Mouse (Mus musculus) mesoderm, embryonic 11.5 days (tissue): ENCODE results near the gene Sugp2.

Experiments
- DNase-seq: peaks from one replicate; pipeline ENCODE4 v3.0.0-alpha.2; 2012; ENCODE audit warnings: low read depth, low spot score

Gene Sugp2

GRCm38 (mm10) chr8:70220911-70221310 lies 13.1 kb upstream of the Sugp2 start:
- no peak for DNase-seq

- DNase-seq = no peak
Measured at GRCm38 (mm10) chr8:70222041-70222440, 12.0 kb upstream of the Sugp2 start.

GRCm38 (mm10) chr8:70223341-70223740 lies 10.7 kb upstream of the Sugp2 start:
- DNase-seq = no peak

GRCm38 (mm10) chr8:70227997-70228396 lies 6.0 kb upstream of the Sugp2 start:
- peak; percentile 14 for DNase-seq

- DNase-seq = no peak
Measured at GRCm38 (mm10) chr8:70230837-70231236, 3.2 kb upstream of the Sugp2 start.

GRCm38 (mm10) chr8:70233606-70234005 lies 420 bp upstream of the Sugp2 start:
- DNase-seq = no peak

GRCm38 (mm10) chr8:70234781-70235128 lies 729 bp downstream of the Sugp2 start:
- DNase-seq = no peak

- no peak for DNase-seq
Measured at GRCm38 (mm10) chr8:70237842-70238241, 3.8 kb downstream of the Sugp2 start.

- peak; percentile 4 for DNase-seq
Measured at GRCm38 (mm10) chr8:70240642-70241041, 6.6 kb downstream of the Sugp2 start.

GRCm38 (mm10) chr8:70246622-70247021 lies 12.6 kb downstream of the Sugp2 start:
- no peak for DNase-seq

- no peak for DNase-seq
Measured at GRCm38 (mm10) chr8:70247841-70248240, 13.8 kb downstream of the Sugp2 start.

- DNase-seq = no peak
Measured at GRCm38 (mm10) chr8:70254628-70255027, 20.6 kb downstream of the Sugp2 start.

- DNase-seq = no peak
Measured at GRCm38 (mm10) chr8:70257456-70257855, 23.4 kb downstream of the Sugp2 start.

GRCm38 (mm10) chr8:70258600-70258999 lies 24.6 kb downstream of the Sugp2 start:
- DNase-seq = no peak

GRCm38 (mm10) chr8:70259043-70259442 lies 25.0 kb downstream of the Sugp2 start:
- DNase-seq = no peak

- DNase-seq = no peak
Measured at GRCm38 (mm10) chr8:70267674-70268073, 33.6 kb downstream of the Sugp2 start.

- DNase-seq = no peak
Measured at GRCm38 (mm10) chr8:70268311-70268710, 34.3 kb downstream of the Sugp2 start.

- peak; percentile 28 for DNase-seq
Measured at GRCm38 (mm10) chr8:70268799-70269565, 35.0 kb downstream of the Sugp2 start.

GRCm38 (mm10) chr8:70272949-70273348 lies 38.9 kb downstream of the Sugp2 start:
- DNase-seq = no peak

GRCm38 (mm10) chr8:70274350-70274749 lies 40.3 kb downstream of the Sugp2 start:
- DNase-seq = no peak

GRCm38 (mm10) chr8:70276476-70276875 lies 42.5 kb downstream of the Sugp2 start:
- DNase-seq = no peak

GRCm38 (mm10) chr8:70278175-70278574 lies 44.1 kb downstream of the Sugp2 start:
- no peak for DNase-seq

- no peak for DNase-seq
Measured at GRCm38 (mm10) chr8:70279266-70279665, 45.2 kb downstream of the Sugp2 start.

GRCm38 (mm10) chr8:70281001-70281400 lies 47.0 kb downstream of the Sugp2 start:
- DNase-seq = no peak
